Mouse (Mus musculus) kidney, adult 2 months (tissue): ENCODE results near the gene Snap91. TPM values are rescaled to one million over a fixed set of nuclear protein-coding genes. Genes with fewer than 3 reads are reported as not detected.

Source experiments
- DNase-seq: peaks from one replicate; pipeline ENCODE4 v3.0.0; 2021
- H3K27ac ChIP-seq: fragments of 200-500 bp; 2 replicates; pipeline ENCODE4 v1.5.1; 2012; ENCODE audit warnings: low read depth, low read length, control low read depth, inconsistent platforms; ENCODE audit not compliant: insufficient read depth
- H3K27me3 ChIP-seq: fragments of 200-500 bp; replicated peaks from 2 replicates; pipeline ENCODE4 v1.6.1; 2012; ENCODE audit warnings: mild to moderate bottlenecking, moderate library complexity, low read length, inconsistent platforms; ENCODE audit not compliant: control insufficient read depth, insufficient read depth
- H3K36me3 ChIP-seq: fragments of 200-500 bp; 2 replicates; pipeline ENCODE4 v1.6.1; 2012; ENCODE audit warnings: mild to moderate bottlenecking, moderate library complexity, low read length, inconsistent platforms; ENCODE audit not compliant: control insufficient read depth, insufficient read depth
- H3K4me1 ChIP-seq: fragments of 200-500 bp; 2 replicates; pipeline ENCODE4 v1.6.1; 2011; ENCODE audit warnings: low read length; ENCODE audit not compliant: control insufficient read depth, insufficient read depth
- H3K4me3 ChIP-seq: fragments of 200-500 bp; 2 replicates; pipeline ENCODE4 v1.5.1; 2011; ENCODE audit warnings: mild to moderate bottlenecking, low read depth, low read length, control low read depth; ENCODE audit not compliant: insufficient read depth
- CTCF ChIP-seq: fragments of 200-500 bp; conservative IDR thresholded peaks from 2 replicates; pipeline ENCODE4 v1.5.1; 2011; ENCODE audit warnings: low read depth, mild to moderate bottlenecking, control low read depth, low read length, moderate library complexity, mixed read lengths; ENCODE audit not compliant: insufficient read depth, insufficient read length
- POLR2A ChIP-seq: fragments of 200-500 bp; IDR thresholded peaks from one replicate; pipeline ENCODE4 v1.6.1; 2011; ENCODE audit warnings: low read depth, low read length, control low read depth
- WGBS: fragments of 180-500 bp; shearing (Covaris S2); methylation state at CpG from one replicate; pipeline ENCODE4 v1.1.7; 2018; 5-methylcytosine and 5-hydroxymethylcytosine counted together
- polyA plus RNA-seq: library from polyadenylated mRNA; depleted of rRNA; stranded (reverse); fragments of >200 nt; gene quantifications from 2 replicates; pipeline ENCODE4 v1.2.3, GENCODE M21; 2012; rRNA removed

Snap91 gene
- polyA plus RNA-seq, 1 experiment = 4.1 TPM

GRCm38 (mm10) chr9:86717119-86717518 is 163.3 kb downstream of the Snap91 start:
- TF ChIP-seq CTCF (no peak), POLR2A (no peak)
- DNase-seq = no peak
- Histone ChIP-seq H3K27me3 (no peaks in the 10 kb centered on the region), H3K27ac (no peak overlapping the region), H3K4me3 (no peak overlapping the region), H3K4me1 (no peaks in the 10 kb centered on the region), H3K36me3 (no peaks in the 10 kb centered on the region)
- WGBS = 40% methylated on average over 5 of the region's 5 CpGs

- no peak overlapping the region for H3K4me3 ChIP-seq
- 54% methylated on average over 2 of the region's 2 CpGs for WGBS
- no peak overlapping the region for H3K27ac ChIP-seq
- DNase-seq = no peak
- H3K4me1 ChIP-seq = no peaks in the 10 kb centered on the region
- H3K27me3 ChIP-seq = no peaks in the 10 kb centered on the region
- H3K36me3 ChIP-seq = no peaks in the 10 kb centered on the region
- TF ChIP-seq POLR2A (no peak), CTCF (no peak)
Observed at GRCm38 (mm10) chr9:86716540-86716939, 163.9 kb downstream of the Snap91 start.

Other genes starting within 250 kb of the Snap91 start
- gene Me1, start 184.7 kb downstream of the Snap91 start, polyA plus RNA-seq = 150 and 153 TPM in 2 replicates
- gene Prss35, start 137.0 kb downstream of the Snap91 start, polyA plus RNA-seq = 0.20 and 0.87 TPM in 2 replicates
- gene Ripply2, start 134.9 kb upstream of the Snap91 start, polyA plus RNA-seq = not detected in 2 replicates
- 10.9 and 15.0 TPM in 2 replicates for gene Cyb5r4, start 141.4 kb upstream of the Snap91 start, polyA plus RNA-seq